Mouse (Mus musculus): Measurements from ENCODE around the gene Plxna2.

DNA sequence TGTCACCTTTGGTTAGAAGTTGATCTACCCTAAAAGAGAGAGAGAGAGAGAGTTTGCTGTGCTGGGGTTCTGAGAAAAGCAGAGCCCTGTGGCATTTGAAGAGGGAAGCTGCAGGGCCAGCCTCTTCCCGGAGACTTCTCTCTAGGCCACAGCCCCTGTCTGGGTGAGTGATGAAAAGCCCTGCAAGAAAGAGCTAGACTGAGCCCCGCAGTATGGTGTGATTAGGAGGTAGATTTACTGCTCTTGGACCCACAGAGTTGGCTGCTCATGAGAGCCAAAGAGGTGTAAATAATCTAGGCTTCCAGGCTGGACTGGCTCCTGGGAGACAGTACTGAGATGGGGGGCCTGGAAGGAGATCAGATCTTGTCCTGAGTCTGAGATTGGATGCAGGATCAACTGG is 94.4 kb downstream of the Plxna2 start:
- TF ChIP-seq POLR2A (IDR thresholded peaks at IDR 0.05; ENCODE audit: insufficient read depth, low read length) (no peak), CTCF (IDR thresholded peaks at IDR 0.05; ENCODE audit: low read depth, low read length) (no peak), EP300 (IDR thresholded peaks at IDR 0.05; ENCODE audit: insufficient read depth, low read depth, low read length) (no peak)
